Mouse (Mus musculus) liver, adult 2 months (tissue): ENCODE results near the gene Emilin3. TPM values are rescaled to one million over a fixed set of nuclear protein-coding genes. Genes with fewer than 3 reads are reported as not detected.
A peak's percentile ranks its signal among the peaks of the same experiment; 100 is the strongest.

Experiments
- DNase-seq: peaks from one replicate; pipeline ENCODE4 v3.0.0-alpha.2; 2011; ENCODE audit warnings: low read depth, low spot score; ENCODE audit errors: extremely low read depth
- H3K27ac ChIP-seq: fragments of 200-500 bp; replicated peaks from 2 replicates; pipeline ENCODE4 v1.5.1; 2012; ENCODE audit warnings: low read depth, mild to moderate bottlenecking, control low read depth, inconsistent platforms, low read length; ENCODE audit not compliant: insufficient read depth
- H3K27me3 ChIP-seq: fragments of 200-500 bp; 2 replicates; pipeline ENCODE4 v1.6.1; 2012; ENCODE audit warnings: mild to moderate bottlenecking, moderate library complexity, low read length, inconsistent platforms; ENCODE audit not compliant: control insufficient read depth, insufficient read depth
- H3K36me3 ChIP-seq: fragments of 200-500 bp; 2 replicates; pipeline ENCODE4 v1.6.1; 2012; ENCODE audit warnings: low read length, inconsistent platforms; ENCODE audit not compliant: control insufficient read depth, insufficient read depth
- H3K4me1 ChIP-seq: fragments of 200-500 bp; 2 replicates; pipeline ENCODE4 v1.6.1; 2011; ENCODE audit warnings: low read length; ENCODE audit not compliant: control insufficient read depth, insufficient read depth
- H3K4me3 ChIP-seq: fragments of 200-500 bp; 2 replicates; pipeline ENCODE4 v1.5.1; 2011; ENCODE audit warnings: low read depth, mild to moderate bottlenecking, control low read depth, low read length, moderate library complexity; ENCODE audit not compliant: insufficient read depth
- H3K79me2 ChIP-seq: fragments of 200-500 bp; 2 replicates; pipeline ENCODE4 v1.6.1; 2012; ENCODE audit warnings: inconsistent platforms, mild to moderate bottlenecking, low read length, moderate library complexity; ENCODE audit not compliant: control insufficient read depth, insufficient read depth
- H3K9ac ChIP-seq: fragments of 200-500 bp; 2 replicates; pipeline ENCODE4 v1.6.1; 2012; ENCODE audit warnings: low read depth, mild to moderate bottlenecking, control low read depth, inconsistent platforms, low read length
- CTCF ChIP-seq: fragments of 200-500 bp; IDR thresholded peaks from 2 replicates; pipeline ENCODE4 v1.5.1; 2011; ENCODE audit warnings: low read depth, low read length, control low read depth
- POLR2A ChIP-seq: fragments of 200-500 bp; IDR thresholded peaks from 2 replicates; pipeline ENCODE4 v1.6.1; 2011; ENCODE audit warnings: low read length, control low read depth; ENCODE audit not compliant: insufficient read depth; ENCODE audit errors: extremely low read depth
- WGBS: fragments of 180-500 bp; shearing (Covaris S2); methylation state at CpG from one replicate; pipeline ENCODE4 v1.1.7; 2018; 5-methylcytosine and 5-hydroxymethylcytosine counted together
- polyA plus RNA-seq: library from polyadenylated mRNA; depleted of rRNA; stranded (reverse); fragments of >200 nt; gene quantifications from 2 replicates; pipeline ENCODE4 v1.2.3, GENCODE M21; 2012
- total RNA-seq: library from RNA; depleted of rRNA; stranded (reverse); fragments of >200 nt; gene quantifications from 2 replicates; pipeline ENCODE4 v1.2.3, GENCODE M21; 2014

The Emilin3 gene
- total and polyA plus RNA-seq, 2 experiments, result not detected

GRCm38 (mm10) chr2:160886221-160886620 is 25.9 kb downstream of the Emilin3 start:
- no peak overlapping the region for H3K4me3 ChIP-seq
- no peak for DNase-seq
- no peaks in the 10 kb centered on the region for H3K79me2 ChIP-seq
- H3K27ac ChIP-seq, result no peak overlapping the region
- no peak for TF ChIP-seq CTCF
- no peak for TF ChIP-seq POLR2A
- 0 out of 2 replicates have a peak, but pooled peaks cover 3% of the 10 kb centered on the region for H3K4me1 ChIP-seq
- H3K27me3 ChIP-seq, result no peaks in the 10 kb centered on the region
- no peaks in the 10 kb centered on the region for H3K36me3 ChIP-seq
- 90% methylated on average over 3 of the region's 3 CpGs for WGBS
- H3K9ac ChIP-seq, result no peak overlapping the region

DNA sequence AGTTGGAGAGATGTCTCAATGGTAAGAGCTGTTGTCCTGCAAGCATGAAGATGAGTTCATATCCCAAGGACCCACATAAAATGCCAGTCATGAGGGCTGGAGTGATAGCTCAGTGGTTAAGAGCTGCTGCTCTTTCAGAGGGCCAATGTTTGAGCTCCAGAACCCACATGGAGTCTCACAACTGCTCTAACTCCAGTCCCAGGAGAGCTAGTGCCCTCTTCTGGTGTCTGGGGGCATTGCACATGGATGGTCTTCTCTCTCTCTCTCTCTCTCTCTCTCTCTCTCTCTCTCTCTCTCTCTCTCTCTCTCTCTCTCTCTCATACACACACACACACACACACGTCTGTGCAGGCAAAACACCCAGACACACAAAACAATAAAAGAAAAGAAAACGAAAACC is 27.3 kb downstream of the Emilin3 start:
- 0 out of 2 replicates have a peak, but pooled peaks cover 3% of the 10 kb centered on the region for H3K4me1 ChIP-seq
- no peaks in the 10 kb centered on the region for H3K27me3 ChIP-seq
- WGBS, result 25% methylated on average over 2 of the region's 2 CpGs
- H3K4me3 ChIP-seq, result no peak overlapping the region
- H3K27ac ChIP-seq, result no peak overlapping the region
- TF ChIP-seq POLR2A, result no peak
- TF ChIP-seq CTCF, result peak; percentile 77
- no peak overlapping the region for H3K9ac ChIP-seq
- DNase-seq, result peak; percentile 65
- H3K36me3 ChIP-seq, result no peaks in the 10 kb centered on the region
- H3K79me2 ChIP-seq, result no peaks in the 10 kb centered on the region

DNA sequence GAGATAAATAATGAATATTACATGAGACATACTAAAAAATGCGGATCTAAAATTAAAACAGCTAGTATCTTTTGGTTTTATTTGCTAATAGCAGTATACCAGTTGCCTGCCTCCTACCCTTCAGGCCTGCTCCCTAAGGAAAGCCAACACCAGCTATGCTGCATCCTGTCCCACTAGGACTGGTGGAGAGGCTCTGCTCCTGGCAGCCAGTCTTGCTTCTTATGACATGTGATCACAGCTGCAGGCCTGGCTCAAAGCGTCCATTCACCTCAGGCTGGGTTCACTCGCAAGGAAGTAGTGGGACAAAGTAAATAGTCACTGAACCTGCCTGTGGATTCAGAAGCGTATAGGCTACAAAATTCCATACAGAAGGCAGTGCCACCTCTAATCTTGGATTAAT is 28.2 kb downstream of the Emilin3 start:
- no peaks in the 10 kb centered on the region for H3K79me2 ChIP-seq
- H3K4me3 ChIP-seq, result no peak overlapping the region
- H3K4me1 ChIP-seq, result 0 out of 2 replicates have a peak, but pooled peaks cover 3% of the 10 kb centered on the region
- no peak for TF ChIP-seq CTCF
- no peak for TF ChIP-seq POLR2A
- H3K9ac ChIP-seq, result no peak overlapping the region
- 53% methylated on average over 4 of the region's 4 CpGs for WGBS
- no peaks in the 10 kb centered on the region for H3K27me3 ChIP-seq
- H3K36me3 ChIP-seq, result no peaks in the 10 kb centered on the region
- H3K27ac ChIP-seq, result no peak overlapping the region
- peak; percentile 25 for DNase-seq

- TF ChIP-seq POLR2A, result no peak
- TF ChIP-seq CTCF, result no peak
- DNase-seq, result no peak
- Histone ChIP-seq H3K4me1 (0 out of 2 replicates have a peak, but pooled peaks cover 3% of the 10 kb centered on the region), H3K9ac (no peak overlapping the region), H3K27me3 (no peaks in the 10 kb centered on the region), H3K4me3 (no peak overlapping the region), H3K36me3 (no peaks in the 10 kb centered on the region), H3K79me2 (no peaks in the 10 kb centered on the region), H3K27ac (no peak overlapping the region)
- 76% methylated on average over 5 of the region's 5 CpGs for WGBS
Measured at GRCm38 (mm10) chr2:160882436-160882835, 29.7 kb downstream of the Emilin3 start.

DNA sequence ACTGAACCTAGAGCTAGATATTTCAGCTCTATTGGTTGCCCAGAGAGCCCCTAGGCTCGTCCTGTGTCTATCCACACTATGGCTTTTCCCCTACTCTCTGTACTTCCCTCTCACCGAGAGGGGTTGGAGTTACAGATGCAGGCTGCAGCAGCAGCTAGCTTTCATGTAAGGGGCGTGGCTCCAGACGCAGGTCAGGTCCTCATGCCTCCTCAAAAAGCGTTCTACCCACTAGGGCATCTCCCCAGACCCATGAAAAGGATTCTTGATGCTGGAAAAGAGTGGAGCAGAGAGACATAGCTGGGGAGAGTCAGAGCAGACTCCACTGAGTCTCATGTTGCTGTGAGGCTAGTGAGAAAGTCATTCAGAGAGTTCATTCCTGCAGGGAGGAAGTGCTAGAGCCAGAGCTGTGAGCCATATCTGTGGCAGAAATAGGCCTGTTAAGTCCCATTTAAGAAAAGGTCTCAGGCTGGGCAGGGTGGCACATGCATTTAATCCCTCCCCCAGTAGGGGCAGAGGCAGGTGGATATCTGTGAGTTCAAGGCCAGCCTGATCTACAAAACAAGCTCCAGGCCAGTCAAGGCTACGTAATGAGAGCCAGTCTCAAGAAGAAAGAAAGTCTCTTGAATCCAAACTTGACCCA is 30.5 kb downstream of the Emilin3 start:
- DNase-seq, result no peak
- Histone ChIP-seq H3K9ac (no peak overlapping the region), H3K27me3 (no peaks in the 10 kb centered on the region), H3K4me3 (no peak overlapping the region), H3K27ac (no peak overlapping the region), H3K36me3 (no peaks in the 10 kb centered on the region), H3K4me1 (0 out of 2 replicates have a peak, but pooled peaks cover 3% of the 10 kb centered on the region), H3K79me2 (no peaks in the 10 kb centered on the region)
- WGBS, result 73% methylated on average over 6 of the region's 6 CpGs
- TF ChIP-seq CTCF (no peak), POLR2A (no peak)
